Mouse (Mus musculus) c-Kit-positive CD71-positive TER-119-negative erythroid progenitor cells, embryonic 14.5 days (primary cell): ENCODE data around the gene Herc1.

ENCODE experiments used
- DNase-seq: peaks from one replicate; pipeline ENCODE4 v3.0.0-alpha.2; 2013; ENCODE audit warnings: low read depth

Herc1 gene

GRCm38 (mm10) chr9:66520299-66520698 lies 170.0 kb downstream of the Herc1 start:
- DNase-seq, result no peak

GRCm38 (mm10) chr9:66521595-66521994 lies 171.3 kb downstream of the Herc1 start:
- no peak for DNase-seq

GRCm38 (mm10) chr9:66542785-66543184 lies 192.5 kb downstream of the Herc1 start:
- no peak for DNase-seq
